Comparison of ENCODE assay signal across 8 mouse cellular contexts in genomic region chr14:22578224-22578623, GRCm38 (mm10).
DNase-seq lines count a peak whose midpoint lies in the region; ATAC-seq and TF ChIP-seq lines count a peak whose summit lies in the region.

No protein-coding gene starts in this region.

- no peak overlapping the region for H3K9ac ChIP-seq in heart, embryonic 12.5 days
- no peak overlapping the region for H3K9ac ChIP-seq in limb, embryonic 12.5 days (replicated peaks)

- H3K9me3 ChIP-seq in heart, embryonic 12.5 days (replicated peaks): no peaks in the 10 kb centered on the region
- H3K9me3 ChIP-seq in limb, embryonic 12.5 days: no peaks in the 10 kb centered on the region

- H3K4me1 ChIP-seq in heart, embryonic 12.5 days (replicated peaks): 0 out of 2 replicates have a peak, but pooled peaks cover 6% of the 10 kb centered on the region
- H3K4me1 ChIP-seq in limb, embryonic 12.5 days (replicated peaks): peaks cover 42% of the 10 kb centered on the region

- H3K4me2 ChIP-seq in heart, embryonic 12.5 days: no peak overlapping the region
- peak overlapping the region; percentile 35 for H3K4me2 ChIP-seq in limb, embryonic 12.5 days
- peak overlapping the region; percentile 22 for H3K4me2 ChIP-seq in myocyte (ENCODE audit: low read depth)

- no peaks in the 10 kb centered on the region for H3K79me2 ChIP-seq in myocyte (ENCODE audit: control insufficient read depth, insufficient read depth)

- no peaks in the 10 kb centered on the region for H3K36me3 ChIP-seq in heart, embryonic 12.5 days
- H3K36me3 ChIP-seq in limb, embryonic 12.5 days: no peaks in the 10 kb centered on the region
- H3K36me3 ChIP-seq in myocyte (ENCODE audit: control insufficient read depth, insufficient read depth): no peaks in the 10 kb centered on the region

- ATAC-seq in heart, embryonic 12.5 days (ENCODE audit: insufficient number of reproducible peaks, low FRiP score): no peak
- 0 out of 2 replicates have a peak, but pooled peaks have one; percentile 48 for ATAC-seq in limb, embryonic 12.5 days (ENCODE audit: insufficient number of reproducible peaks, insufficient read depth, low FRiP score, low TSS enrichment, low read depth)

- no peak overlapping the region for H3K27ac ChIP-seq in heart, embryonic 12.5 days (ENCODE audit: poor library complexity, severe bottlenecking)
- peak overlapping the region; percentile 35; the same call in 1 of the 2 replicates for H3K27ac ChIP-seq in limb, embryonic 12.5 days

- no peak overlapping the region for H3K4me3 ChIP-seq in heart, embryonic 12.5 days
- 0 out of 2 replicates have a peak overlapping the region, but pooled peaks have one; percentile 7 for H3K4me3 ChIP-seq in limb, embryonic 12.5 days (replicated peaks)
- H3K4me3 ChIP-seq in myocyte: no peak overlapping the region

- 13% methylated on average over 6 of the region's 6 CpGs for WGBS in heart, embryonic 12.5 days
- 14% methylated on average over 6 of the region's 6 CpGs for WGBS in limb, embryonic 12.5 days

- H3K27me3 ChIP-seq in heart, embryonic 12.5 days (replicated peaks): 0 out of 2 replicates have a peak, but pooled peaks cover 7% of the 10 kb centered on the region
- H3K27me3 ChIP-seq in limb, embryonic 12.5 days: peaks cover 33% of the 10 kb centered on the region
- H3K27me3 ChIP-seq in myocyte (ENCODE audit: control insufficient read depth, insufficient read depth, insufficient read length): no peaks in the 10 kb centered on the region

- no peak for TF ChIP-seq POLR2A in myocyte (IDR thresholded peaks at IDR 0.05; ENCODE audit: insufficient read length, low read depth)

- peak; percentile 94 for DNase-seq in heart, adult 11 months
- DNase-seq in embryo, embryonic 9.5 days (ENCODE audit: extremely low spot score): peak; percentile 89
- peak; percentile 82 for DNase-seq in heart, adult 8-10 months (ENCODE audit: low spot score)
- peak; percentile 96 for DNase-seq in kidney, adult 9 months
- peak; percentile 59 to 82 for DNase-seq in spleen, postnatal 4 days (ENCODE audit: low spot score in 2 of 2)

- no peak overlapping the region for H3ac ChIP-seq in myocyte (ENCODE audit: control insufficient read depth, insufficient read length)

TF ChIP-seq in myocyte, 11 proteins besides CTCF, POLR2A, EP300 and RAD21:
- TF ChIP-seq MAX (IDR thresholded peaks at IDR 0.05; ENCODE audit: low read depth) (no peak), TCF3 (IDR thresholded peaks at IDR 0.05; ENCODE audit: insufficient read length, low read depth) (no peak)
